Mouse (Mus musculus): ENCODE measurements around the gene Tab1.

DNA sequence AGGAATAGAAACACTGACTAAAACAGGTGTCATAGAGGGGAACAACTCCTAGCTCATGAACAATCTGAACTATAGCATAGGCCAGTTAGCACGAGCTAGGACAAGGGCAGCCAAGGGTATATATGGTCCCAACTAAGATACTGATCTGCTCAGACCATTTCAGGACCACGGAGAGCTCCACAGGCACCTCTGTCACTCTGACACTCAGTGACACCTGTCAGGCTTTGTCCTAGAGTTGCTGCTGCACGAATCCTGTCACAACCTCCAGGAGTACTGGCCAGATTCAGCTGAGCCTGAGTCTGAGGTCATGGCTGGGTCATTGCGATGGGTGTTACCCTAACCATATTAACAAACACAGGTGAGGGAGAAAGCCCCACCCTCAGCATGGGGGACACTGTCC, 70.5 kb downstream of the Tab1 start:
- no peak for TF ChIP-seq CTCF (IDR thresholded peaks at IDR 0.05; ENCODE audit: borderline replicate concordance, control insufficient read depth, extremely low read depth, insufficient read depth, low read length, poor library complexity)
- TF ChIP-seq POLR2A (IDR thresholded peaks at IDR 0.05; ENCODE audit: control insufficient read depth, extremely low read depth, insufficient read depth, low read length, poor library complexity) = no peak

All from thymus, adult 2 months (tissue).